Mouse (Mus musculus) layer of hippocampus, adult 2 months (tissue): Measurements from ENCODE around the gene Rab11b. TPM values are rescaled to one million over a fixed set of nuclear protein-coding genes. Genes with fewer than 3 reads are reported as not detected.
"Not testable (repeated sequence)": the region's sequence is repeated elsewhere in the genome, so short reads cannot be mapped to it uniquely, and the experiment has no call there.

Experiments used
- DNase-seq, 2 experiments: peaks; one replicate each; pipeline ENCODE4 v3.0.0; 2022; ENCODE audit warnings: low spot score in 2 of 2
- H3K27ac ChIP-seq: fragments of 200-600 bp; 2 replicates; pipeline ENCODE4 v1.8.1; 2022
- H3K4me3 ChIP-seq: fragments of 200-600 bp; 2 replicates; pipeline ENCODE4 v1.8.1; 2022; ENCODE audit warnings: mild to moderate bottlenecking
- CTCF ChIP-seq: fragments of 200-600 bp; conservative IDR thresholded peaks from 2 replicates; pipeline ENCODE4 v1.8.1; 2022; ENCODE audit warnings: antibody characterized with exemption, mild to moderate bottlenecking, moderate library complexity
- total RNA-seq, 2 experiments: library from RNA; stranded (reverse); gene quantifications; 2 replicates each; pipeline ENCODE4 v1.2.3; 2021

Gene Rab11b
- total RNA-seq, 2 experiments from 2014 or later, result 306 to 322 TPM

- no peak for TF ChIP-seq CTCF
- no peak overlapping the region for H3K4me3 ChIP-seq
- peak overlapping the region; percentile 68 for H3K27ac ChIP-seq
- no peak for DNase-seq
These were observed 4.1 kb downstream of the Rab11b start for GRCm38 (mm10) chr17:33756108-33756790.

GRCm38 (mm10) chr17:33755418-33756107 lies 4.8 kb downstream of the Rab11b start:
- no peak for TF ChIP-seq CTCF
- no peak for DNase-seq
- peak overlapping the region; percentile 68 for H3K27ac ChIP-seq
- no peak overlapping the region for H3K4me3 ChIP-seq

GRCm38 (mm10) chr17:33754656-33755055 lies 5.7 kb downstream of the Rab11b start:
- TF ChIP-seq CTCF, result peak; percentile 46
- no peak for DNase-seq

GRCm38 (mm10) chr17:33752297-33752696 lies 8.0 kb downstream of the Rab11b start:
- TF ChIP-seq CTCF, result no peak

More at GRCm38 (mm10) chr17:33754656-33755055, 5.7 kb downstream of the Rab11b start:
- Histone ChIP-seq H3K4me3 (no peak overlapping the region), H3K27ac (peak overlapping the region; percentile 68; the same call in 1 of the 2 replicates)

GRCm38 (mm10) chr17:33751181-33751580 lies 9.1 kb downstream of the Rab11b start:
- no peak for TF ChIP-seq CTCF
- Histone ChIP-seq H3K4me3 (no peak overlapping the region), H3K27ac (no peak overlapping the region)
- no peak for DNase-seq

More at GRCm38 (mm10) chr17:33752297-33752696, 8.0 kb downstream of the Rab11b start:
- DNase-seq, result no peak
- no peak overlapping the region for H3K27ac ChIP-seq
- no peak overlapping the region for H3K4me3 ChIP-seq

GRCm38 (mm10) chr17:33749451-33749850 lies 10.9 kb downstream of the Rab11b start:
- DNase-seq, result no peak

GRCm38 (mm10) chr17:33746011-33746410 lies 14.3 kb downstream of the Rab11b start:
- H3K4me3 ChIP-seq, result no peak overlapping the region
- DNase-seq, result peak in 1 of 2 experiments; percentile 29
- TF ChIP-seq CTCF, result peak; percentile 77
- no peak overlapping the region for H3K27ac ChIP-seq

More at GRCm38 (mm10) chr17:33749451-33749850, 10.9 kb downstream of the Rab11b start:
- Histone ChIP-seq H3K4me3 (no peak overlapping the region), H3K27ac (no peak overlapping the region)
- no peak for TF ChIP-seq CTCF

GRCm38 (mm10) chr17:33744686-33745384 lies 15.5 kb downstream of the Rab11b start:
- no peak for DNase-seq
- no peak overlapping the region for H3K4me3 ChIP-seq
- TF ChIP-seq CTCF, result no peak
- no peak overlapping the region for H3K27ac ChIP-seq

- DNase-seq, result no peak
- no peak for TF ChIP-seq CTCF
- Histone ChIP-seq H3K4me3 (no peak overlapping the region), H3K27ac (no peak overlapping the region)
These were observed 17.9 kb downstream of the Rab11b start for GRCm38 (mm10) chr17:33742420-33742819.

GRCm38 (mm10) chr17:33733526-33733925 lies 26.8 kb downstream of the Rab11b start:
- not testable (repeated sequence) for DNase-seq, H3K4me3 ChIP-seq, H3K27ac ChIP-seq

- H3K27ac ChIP-seq, H3K4me3 ChIP-seq, DNase-seq: not testable (repeated sequence)
These were observed 27.7 kb downstream of the Rab11b start for GRCm38 (mm10) chr17:33732556-33733083.

- H3K4me3 ChIP-seq, result no peak overlapping the region
- no peak for DNase-seq
- peak; percentile 72 for TF ChIP-seq CTCF
- H3K27ac ChIP-seq, result no peak overlapping the region
These were observed 31.1 kb downstream of the Rab11b start for GRCm38 (mm10) chr17:33729215-33729614.

- TF ChIP-seq CTCF, result no peak
- no peak for DNase-seq
These were observed 31.9 kb downstream of the Rab11b start for GRCm38 (mm10) chr17:33728396-33728795.

More at GRCm38 (mm10) chr17:33728396-33728795, 31.9 kb downstream of the Rab11b start:
- Histone ChIP-seq H3K4me3 (no peak overlapping the region), H3K27ac (no peak overlapping the region)
